Mouse (Mus musculus): ENCODE measurements at regions not wholly inside any gene's neighbourhood (a gene's known extent, or its start where the extent isn't known, plus 50 kb on each side); places are given as distances from the start of the nearest gene placed in this dataset.

GRCm38 (mm10) chr5:119053738-119054137 lies 493.3 kb downstream of the Med13l start:
- H3K4me3 ChIP-seq (ENCODE audit: insufficient read depth, low read depth, low read length), result no peak overlapping the region

DNA sequence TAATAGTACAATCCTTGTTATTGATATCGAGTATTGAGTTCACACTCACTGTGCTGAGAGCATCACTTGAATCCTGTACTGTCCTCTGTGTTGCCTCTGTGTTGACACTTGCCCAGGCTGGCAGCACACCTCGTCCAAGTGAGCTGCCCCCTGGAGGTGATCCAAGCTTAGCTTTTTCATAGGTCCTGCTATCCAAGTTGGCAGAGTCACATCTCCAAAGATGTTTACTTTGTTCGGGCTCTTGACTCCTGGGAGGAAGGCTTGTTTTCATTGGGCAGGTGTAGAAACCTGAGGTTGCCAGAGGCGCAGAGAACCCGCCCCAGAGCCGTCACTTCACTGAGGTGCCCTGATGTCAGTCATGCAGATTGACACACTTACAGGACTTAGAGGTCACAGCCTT lies 493.9 kb downstream of the Med13l start:
- TF ChIP-seq CTCF (IDR thresholded peaks at IDR 0.05; ENCODE audit: insufficient read depth, low read depth, low read length), result no peak
- TF ChIP-seq POLR2A (IDR thresholded peaks at IDR 0.05; ENCODE audit: insufficient read depth, low read depth, low read length), result no peak
- peaks cover 7% of the 10 kb centered on the region; the same call in 1 of the 2 replicates for H3K4me1 ChIP-seq (ENCODE audit: control insufficient read depth, insufficient read depth, low read length)
- no peak overlapping the region for H3K4me3 ChIP-seq (ENCODE audit: insufficient read depth, low read depth, low read length)
- WGBS, result 63% methylated on average over 6 of the region's 6 CpGs
- H3K27ac ChIP-seq (ENCODE audit: insufficient read depth, low read depth, low read length), result no peak overlapping the region

More at GRCm38 (mm10) chr5:119053738-119054137, 493.3 kb downstream of the Med13l start:
- TF ChIP-seq CTCF (IDR thresholded peaks at IDR 0.05; ENCODE audit: insufficient read depth, low read depth, low read length), result no peak
- no peak for TF ChIP-seq POLR2A (IDR thresholded peaks at IDR 0.05; ENCODE audit: insufficient read depth, low read depth, low read length)
- H3K27ac ChIP-seq (ENCODE audit: insufficient read depth, low read depth, low read length), result no peak overlapping the region
- H3K4me1 ChIP-seq (ENCODE audit: control insufficient read depth, insufficient read depth, low read length), result 0 out of 2 replicates have a peak, but pooled peaks cover 4% of the 10 kb centered on the region
- WGBS, result 93% methylated on average over 8 of the region's 8 CpGs

- Histone ChIP-seq H3K4me3 (ENCODE audit: insufficient read depth, low read depth, low read length) (no peak overlapping the region), H3K4me1 (ENCODE audit: control insufficient read depth, insufficient read depth, low read length) (peaks cover 7% of the 10 kb centered on the region; the same call in 1 of the 2 replicates), H3K27ac (ENCODE audit: insufficient read depth, low read depth, low read length) (no peak overlapping the region)
- TF ChIP-seq CTCF (IDR thresholded peaks at IDR 0.05; ENCODE audit: insufficient read depth, low read depth, low read length) (no peak), POLR2A (IDR thresholded peaks at IDR 0.05; ENCODE audit: insufficient read depth, low read depth, low read length) (no peak)
- 30% methylated on average over 12 of the region's 12 CpGs for WGBS
Observed at GRCm38 (mm10) chr5:119055430-119055829, 495.0 kb downstream of the Med13l start.

DNA sequence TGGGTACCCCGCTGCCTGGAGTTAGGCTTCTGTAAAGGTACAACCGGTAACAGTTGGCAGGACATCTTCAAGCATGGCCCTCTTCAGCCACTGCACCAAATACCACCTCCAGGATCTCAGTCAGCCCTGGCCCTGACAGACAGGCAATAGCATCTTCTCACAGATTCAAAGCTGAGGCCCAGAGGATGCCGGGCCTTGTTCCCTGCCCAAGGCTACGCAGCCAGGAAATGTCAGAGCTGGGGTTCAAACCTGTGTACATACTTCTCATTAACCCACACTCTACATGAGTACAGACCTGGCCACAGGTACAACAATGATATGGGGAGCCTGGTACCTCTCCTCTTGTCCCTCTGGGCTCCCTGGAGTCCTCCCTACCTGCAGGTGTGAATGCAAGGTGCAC lies 497.3 kb downstream of the Med13l start:
- Histone ChIP-seq H3K27ac (ENCODE audit: insufficient read depth, low read depth, low read length) (no peak overlapping the region), H3K4me3 (ENCODE audit: insufficient read depth, low read depth, low read length) (no peak overlapping the region), H3K4me1 (ENCODE audit: control insufficient read depth, insufficient read depth, low read length) (peaks cover 7% of the 10 kb centered on the region; the same call in 1 of the 2 replicates)
- TF ChIP-seq POLR2A (IDR thresholded peaks at IDR 0.05; ENCODE audit: insufficient read depth, low read depth, low read length) (no peak), CTCF (IDR thresholded peaks at IDR 0.05; ENCODE audit: insufficient read depth, low read depth, low read length) (no peak)
- 88% methylated on average over 4 of the region's 4 CpGs for WGBS

DNA sequence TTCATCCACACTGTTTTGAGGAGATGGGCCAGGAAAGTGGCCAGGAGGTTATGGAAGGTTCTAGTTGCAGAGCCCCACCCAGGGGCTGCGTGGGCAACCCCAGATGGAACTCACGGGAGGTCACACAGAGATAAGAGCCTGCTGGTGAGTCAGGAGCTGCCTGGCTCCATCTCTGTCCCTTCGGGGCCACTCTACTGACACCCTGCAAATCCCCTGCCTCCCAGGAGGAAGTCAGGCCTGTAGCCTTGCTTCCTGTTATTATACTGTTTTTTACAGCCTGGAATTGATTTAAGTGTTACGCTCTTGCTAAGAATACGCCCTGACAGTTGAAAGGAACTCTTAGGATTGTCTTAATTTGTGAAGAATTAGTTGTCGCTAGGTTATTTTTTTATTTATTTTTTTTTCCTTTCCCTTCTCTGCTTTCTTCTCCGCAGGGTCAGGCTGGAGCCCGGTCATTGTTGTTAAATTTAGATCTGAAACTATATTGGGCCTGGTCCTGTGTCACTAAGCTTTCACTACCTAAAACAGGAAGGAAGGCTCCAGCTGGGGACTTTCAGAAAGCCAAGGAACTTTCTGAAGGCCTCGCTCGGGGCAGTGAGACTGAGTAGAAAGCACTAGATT lies 497.9 kb downstream of the Med13l start:
- Histone ChIP-seq H3K4me3 (ENCODE audit: insufficient read depth, low read depth, low read length) (no peak overlapping the region), H3K27ac (ENCODE audit: insufficient read depth, low read depth, low read length) (no peak overlapping the region)

DNA sequence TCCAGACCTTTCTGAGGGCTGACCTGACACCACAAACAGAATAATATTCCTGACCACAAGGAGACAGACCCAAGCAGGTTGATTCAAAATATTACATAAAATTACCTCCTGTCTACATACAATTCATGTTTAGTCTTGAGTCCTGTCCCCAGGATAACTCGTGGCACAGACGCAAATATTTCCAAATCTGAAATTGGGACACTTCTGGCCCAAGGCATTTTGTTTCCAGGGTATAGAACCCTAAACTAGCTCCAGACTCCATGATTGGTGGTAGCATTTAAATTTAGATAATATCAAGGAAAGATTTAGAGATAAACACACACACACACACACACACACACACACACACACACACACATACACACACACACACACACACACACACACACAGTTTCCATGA lies 498.7 kb downstream of the Med13l start:
- Histone ChIP-seq H3K4me3 (ENCODE audit: insufficient read depth, low read depth, low read length) (no peak overlapping the region), H3K4me1 (ENCODE audit: control insufficient read depth, insufficient read depth, low read length) (peaks cover 7% of the 10 kb centered on the region; the same call in 1 of the 2 replicates), H3K27ac (ENCODE audit: insufficient read depth, low read depth, low read length) (no peak overlapping the region)
- TF ChIP-seq CTCF (IDR thresholded peaks at IDR 0.05; ENCODE audit: insufficient read depth, low read depth, low read length) (no peak), POLR2A (IDR thresholded peaks at IDR 0.05; ENCODE audit: insufficient read depth, low read depth, low read length) (no peak)
- WGBS, result 92% methylated on average over 2 of the region's 2 CpGs

More for the DNA sequence above, 497.9 kb downstream of the Med13l start:
- no peak for TF ChIP-seq POLR2A (IDR thresholded peaks at IDR 0.05; ENCODE audit: insufficient read depth, low read depth, low read length)
- TF ChIP-seq CTCF (IDR thresholded peaks at IDR 0.05; ENCODE audit: insufficient read depth, low read depth, low read length), result no peak
- peaks cover 7% of the 10 kb centered on the region; the same call in 1 of the 2 replicates for H3K4me1 ChIP-seq (ENCODE audit: control insufficient read depth, insufficient read depth, low read length)
- 87% methylated on average over 10 of the region's 10 CpGs for WGBS

- 55% methylated on average over 4 of the region's 4 CpGs for WGBS
- Histone ChIP-seq H3K4me3 (ENCODE audit: insufficient read depth, low read depth, low read length) (no peak overlapping the region), H3K4me1 (ENCODE audit: control insufficient read depth, insufficient read depth, low read length) (peaks cover 2% of the 10 kb centered on the region; the same call in 1 of the 2 replicates), H3K27ac (ENCODE audit: insufficient read depth, low read depth, low read length) (no peak overlapping the region)
- TF ChIP-seq POLR2A (IDR thresholded peaks at IDR 0.05; ENCODE audit: insufficient read depth, low read depth, low read length) (no peak), CTCF (IDR thresholded peaks at IDR 0.05; ENCODE audit: insufficient read depth, low read depth, low read length) (no peak)
Observed at GRCm38 (mm10) chr5:119060886-119061285, 500.4 kb downstream of the Med13l start.

- WGBS, result 85% methylated on average over 11 of the region's 11 CpGs
- no peak overlapping the region for H3K4me3 ChIP-seq (ENCODE audit: insufficient read depth, low read depth, low read length)
- TF ChIP-seq CTCF (IDR thresholded peaks at IDR 0.05; ENCODE audit: insufficient read depth, low read depth, low read length) (no peak), POLR2A (IDR thresholded peaks at IDR 0.05; ENCODE audit: insufficient read depth, low read depth, low read length) (no peak)
- H3K27ac ChIP-seq (ENCODE audit: insufficient read depth, low read depth, low read length), result no peak overlapping the region
- H3K4me1 ChIP-seq (ENCODE audit: control insufficient read depth, insufficient read depth, low read length), result peaks cover 2% of the 10 kb centered on the region; the same call in 1 of the 2 replicates
Observed at GRCm38 (mm10) chr5:119062478-119062877, 502.0 kb downstream of the Med13l start.

GRCm38 (mm10) chr5:119066666-119067065 lies 506.2 kb downstream of the Med13l start:
- Histone ChIP-seq H3K4me3 (ENCODE audit: insufficient read depth, low read depth, low read length) (no peak overlapping the region), H3K4me1 (ENCODE audit: control insufficient read depth, insufficient read depth, low read length) (no peaks in the 10 kb centered on the region), H3K27ac (ENCODE audit: insufficient read depth, low read depth, low read length) (no peak overlapping the region)
- TF ChIP-seq POLR2A (IDR thresholded peaks at IDR 0.05; ENCODE audit: insufficient read depth, low read depth, low read length) (no peak), CTCF (IDR thresholded peaks at IDR 0.05; ENCODE audit: insufficient read depth, low read depth, low read length) (no peak)
- 73% methylated on average over 6 of the region's 6 CpGs for WGBS
